Mouse (Mus musculus) midbrain, embryonic 12.5 days (tissue): ENCODE measurements around the gene Gm29776. TPM values are rescaled to one million over a fixed set of nuclear protein-coding genes. Genes with fewer than 3 reads are reported as not detected.

Experiments
- ATAC-seq: fragments of 200-750 bp; cut with Nextera tagmentation; 2 replicates; pipeline ENCODE4 v1.8.0; 2017; ENCODE audit warnings: low read depth, moderate TSS enrichment, moderate library complexity; ENCODE audit not compliant: low FRiP score
- H3K27ac ChIP-seq: fragments of 300-500 bp; sonication (generic); replicated peaks from 2 replicates; pipeline ENCODE4 v1.5.1; 2016; ENCODE audit warnings: mild to moderate bottlenecking
- H3K27me3 ChIP-seq: fragments of 300-500 bp; sonication (generic); 2 replicates; pipeline ENCODE4 v1.6.1; 2016; ENCODE audit warnings: mild to moderate bottlenecking
- H3K36me3 ChIP-seq: fragments of 300-500 bp; sonication (generic); 2 replicates; pipeline ENCODE4 v1.6.1; 2016
- H3K4me1 ChIP-seq: fragments of 300-500 bp; sonication (generic); 2 replicates; pipeline ENCODE4 v1.6.1; 2016
- H3K4me2 ChIP-seq: fragments of 300-500 bp; sonication (generic); replicated peaks from 2 replicates; pipeline ENCODE4 v1.6.1; 2016; ENCODE audit warnings: mild to moderate bottlenecking, moderate library complexity
- H3K4me3 ChIP-seq: fragments of 300-500 bp; sonication (generic); 2 replicates; pipeline ENCODE4 v1.5.1; 2016; ENCODE audit warnings: mild to moderate bottlenecking
- H3K9ac ChIP-seq: fragments of 300-500 bp; sonication (generic); replicated peaks from 2 replicates; pipeline ENCODE4 v1.6.1; 2016; ENCODE audit warnings: mild to moderate bottlenecking, moderate library complexity
- H3K9me3 ChIP-seq: fragments of 300-500 bp; sonication (generic); 2 replicates; pipeline ENCODE4 v1.6.1; 2016; ENCODE audit warnings: mild to moderate bottlenecking
- WGBS: fragments of 180-500 bp; shearing (Covaris S2); methylation state at CpG from one replicate; pipeline ENCODE4 v1.1.7; 2016; 5-methylcytosine and 5-hydroxymethylcytosine counted together
- polyA plus RNA-seq: library from polyadenylated mRNA; unstranded; fragments of >200 nt; fragmentation: Nextera tagmentation; extraction: Ambion mirVana; gene quantifications from 2 replicates; pipeline ENCODE4 v1.2.1, GENCODE M21; 2016

Gene Gm29776
- polyA plus RNA-seq, 1 experiment from 2014 or later: 0.11 TPM

GRCm38 (mm10) chr14:54678657-54679304 lies 19.9 kb downstream of the Gm29776 start:
- no peak overlapping the region for H3K27ac ChIP-seq
- 88% methylated on average over 16 of the region's 16 CpGs for WGBS
- no peaks in the 10 kb centered on the region for H3K27me3 ChIP-seq
- peaks cover 82% of the 10 kb centered on the region for H3K36me3 ChIP-seq
- H3K4me3 ChIP-seq: no peak overlapping the region
- no peak overlapping the region for H3K4me2 ChIP-seq
- H3K9me3 ChIP-seq: no peaks in the 10 kb centered on the region
- ATAC-seq: no peak
- H3K4me1 ChIP-seq: no peaks in the 10 kb centered on the region
- H3K9ac ChIP-seq: no peak overlapping the region

GRCm38 (mm10) chr14:54676290-54676689 lies 22.3 kb downstream of the Gm29776 start:
- no peaks in the 10 kb centered on the region for H3K9me3 ChIP-seq
- no peaks in the 10 kb centered on the region for H3K4me1 ChIP-seq
- H3K4me3 ChIP-seq: no peak overlapping the region
- peaks cover 72% of the 10 kb centered on the region for H3K36me3 ChIP-seq
- 91% methylated on average over 5 of the region's 5 CpGs for WGBS
- H3K4me2 ChIP-seq: no peak overlapping the region
- no peak overlapping the region for H3K27ac ChIP-seq
- H3K9ac ChIP-seq: no peak overlapping the region
- H3K27me3 ChIP-seq: no peaks in the 10 kb centered on the region
- ATAC-seq: no peak

- no peak overlapping the region for H3K27ac ChIP-seq
- no peaks in the 10 kb centered on the region for H3K4me1 ChIP-seq
- peaks cover 64% of the 10 kb centered on the region for H3K36me3 ChIP-seq
- H3K27me3 ChIP-seq: no peaks in the 10 kb centered on the region
- no peaks in the 10 kb centered on the region for H3K9me3 ChIP-seq
- no peak overlapping the region for H3K4me3 ChIP-seq
- H3K4me2 ChIP-seq: no peak overlapping the region
- H3K9ac ChIP-seq: no peak overlapping the region
- no peak for ATAC-seq
- WGBS: 79% methylated on average over 2 of the region's 2 CpGs
Measured at GRCm38 (mm10) chr14:54674317-54674716, 24.3 kb downstream of the Gm29776 start.

GRCm38 (mm10) chr14:54669381-54669780 lies 29.3 kb downstream of the Gm29776 start:
- Histone ChIP-seq H3K9ac (no peak overlapping the region), H3K27ac (no peak overlapping the region), H3K4me1 (no peaks in the 10 kb centered on the region), H3K4me2 (no peak overlapping the region), H3K4me3 (no peak overlapping the region), H3K27me3 (no peaks in the 10 kb centered on the region), H3K36me3 (peaks cover 66% of the 10 kb centered on the region), H3K9me3 (no peaks in the 10 kb centered on the region)
- no peak for ATAC-seq
- WGBS: 74% methylated on average over 4 of the region's 4 CpGs

GRCm38 (mm10) chr14:54664477-54665222 lies 34.0 kb downstream of the Gm29776 start:
- 94% methylated on average over 10 of the region's 10 CpGs for WGBS
- no peak for ATAC-seq
- peaks cover 95% of the 10 kb centered on the region for H3K36me3 ChIP-seq

GRCm38 (mm10) chr14:54660009-54660408 lies 38.6 kb downstream of the Gm29776 start:
- WGBS: 88% methylated on average over 2 of the region's 2 CpGs
- no peak for ATAC-seq

More at GRCm38 (mm10) chr14:54664477-54665222, 34.0 kb downstream of the Gm29776 start:
- no peak overlapping the region for H3K9ac ChIP-seq
- H3K9me3 ChIP-seq: no peaks in the 10 kb centered on the region
- no peaks in the 10 kb centered on the region for H3K4me1 ChIP-seq
- H3K4me2 ChIP-seq: no peak overlapping the region
- no peak overlapping the region for H3K27ac ChIP-seq
- no peak overlapping the region for H3K4me3 ChIP-seq
- H3K27me3 ChIP-seq: no peaks in the 10 kb centered on the region

GRCm38 (mm10) chr14:54653496-54653895 lies 45.1 kb downstream of the Gm29776 start:
- Histone ChIP-seq H3K27me3 (no peaks in the 10 kb centered on the region), H3K4me1 (peaks cover 45% of the 10 kb centered on the region), H3K4me3 (peak overlapping the region; percentile 68), H3K27ac (peak overlapping the region; percentile 80), H3K36me3 (peaks cover 62% of the 10 kb centered on the region), H3K9ac (peak overlapping the region; percentile 86), H3K4me2 (peak overlapping the region; percentile 89), H3K9me3 (no peaks in the 10 kb centered on the region)
- ATAC-seq: peak; percentile 90
- under 1% methylated on average over 12 of the region's 12 CpGs for WGBS

More at GRCm38 (mm10) chr14:54660009-54660408, 38.6 kb downstream of the Gm29776 start:
- no peak overlapping the region for H3K4me3 ChIP-seq
- no peak overlapping the region for H3K9ac ChIP-seq
- H3K4me1 ChIP-seq: no peaks in the 10 kb centered on the region
- H3K27me3 ChIP-seq: no peaks in the 10 kb centered on the region
- no peak overlapping the region for H3K4me2 ChIP-seq
- H3K9me3 ChIP-seq: no peaks in the 10 kb centered on the region
- no peak overlapping the region for H3K27ac ChIP-seq
- peaks cover 90% of the 10 kb centered on the region for H3K36me3 ChIP-seq

GRCm38 (mm10) chr14:54652787-54653186 lies 45.8 kb downstream of the Gm29776 start:
- H3K27me3 ChIP-seq: no peaks in the 10 kb centered on the region
- H3K9ac ChIP-seq: peak overlapping the region; percentile 86
- H3K4me1 ChIP-seq: peaks cover 47% of the 10 kb centered on the region
- H3K36me3 ChIP-seq: peaks cover 61% of the 10 kb centered on the region
- WGBS: 0% methylated on average over 7 of the region's 7 CpGs
- ATAC-seq: no peak
- peak overlapping the region; percentile 80 for H3K27ac ChIP-seq
- H3K9me3 ChIP-seq: no peaks in the 10 kb centered on the region
- H3K4me2 ChIP-seq: peak overlapping the region; percentile 89
- H3K4me3 ChIP-seq: peak overlapping the region; percentile 68

- Histone ChIP-seq H3K4me2 (peak overlapping the region; percentile 89), H3K27ac (0 out of 2 replicates have a peak overlapping the region, but pooled peaks have one; percentile 80), H3K9ac (no peak overlapping the region), H3K4me1 (peaks cover 47% of the 10 kb centered on the region), H3K27me3 (no peaks in the 10 kb centered on the region), H3K36me3 (peaks cover 61% of the 10 kb centered on the region), H3K4me3 (peak overlapping the region; percentile 68; the same call in 1 of the 2 replicates), H3K9me3 (no peaks in the 10 kb centered on the region)
- 77% methylated on average over 4 of the region's 4 CpGs for WGBS
- no peak for ATAC-seq
Measured at GRCm38 (mm10) chr14:54651556-54651955, 47.1 kb downstream of the Gm29776 start.

- Histone ChIP-seq H3K27ac (0 out of 2 replicates have a peak overlapping the region, but pooled peaks have one; percentile 80), H3K27me3 (no peaks in the 10 kb centered on the region), H3K9ac (no peak overlapping the region), H3K36me3 (peaks cover 61% of the 10 kb centered on the region), H3K4me1 (peaks cover 47% of the 10 kb centered on the region), H3K4me3 (no peak overlapping the region), H3K4me2 (peak overlapping the region; percentile 89; the same call in 1 of the 2 replicates), H3K9me3 (no peaks in the 10 kb centered on the region)
- WGBS: 67% methylated on average over 23 of the region's 23 CpGs
- ATAC-seq: peak; percentile 32; the same call in 1 of the 2 replicates
Measured at GRCm38 (mm10) chr14:54650621-54651454, 47.8 kb downstream of the Gm29776 start.

- Histone ChIP-seq H3K27me3 (no peaks in the 10 kb centered on the region), H3K36me3 (peaks cover 85% of the 10 kb centered on the region), H3K4me2 (no peak overlapping the region), H3K9ac (no peak overlapping the region), H3K27ac (no peak overlapping the region), H3K9me3 (no peaks in the 10 kb centered on the region), H3K4me1 (peaks cover 40% of the 10 kb centered on the region), H3K4me3 (no peak overlapping the region)
- WGBS: 70% methylated on average over 4 of the region's 4 CpGs
- ATAC-seq: no peak
Measured at GRCm38 (mm10) chr14:54647900-54648299, 50.7 kb downstream of the Gm29776 start.
